Mouse (Mus musculus) lung, postnatal 14 days (tissue): ENCODE measurements around the gene Bnip3.

Experiments
- DNase-seq: peaks from one replicate; pipeline ENCODE4 v3.0.0; 2021

Bnip3 gene

DNA sequence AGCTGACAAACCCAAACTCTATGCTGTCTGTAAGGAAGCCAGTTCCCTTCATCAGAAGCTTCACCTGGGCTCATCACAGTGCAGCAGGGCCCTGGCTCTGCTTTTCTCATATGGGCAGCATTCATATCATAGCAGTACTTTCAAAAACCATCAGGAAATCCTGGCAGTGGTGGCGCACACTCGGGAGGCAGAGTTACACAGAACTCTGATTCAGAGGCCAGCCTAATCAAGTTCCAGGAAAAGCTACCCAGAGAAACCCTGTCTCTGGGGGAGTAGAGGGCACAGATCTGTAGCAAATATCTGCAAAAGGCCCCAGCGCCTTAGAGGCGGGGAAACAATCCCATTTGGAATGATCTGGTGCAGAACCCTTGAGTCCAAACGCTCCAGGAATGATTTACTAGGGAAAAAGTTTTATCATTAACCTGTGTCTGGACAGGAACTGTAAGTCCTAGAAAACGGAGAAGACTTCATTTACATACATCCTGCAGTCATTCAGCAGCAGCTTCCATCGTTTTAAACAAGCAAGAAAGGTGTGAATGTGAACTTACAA is 5.4 kb downstream of the Bnip3 start:
- DNase-seq: no peak

DNA sequence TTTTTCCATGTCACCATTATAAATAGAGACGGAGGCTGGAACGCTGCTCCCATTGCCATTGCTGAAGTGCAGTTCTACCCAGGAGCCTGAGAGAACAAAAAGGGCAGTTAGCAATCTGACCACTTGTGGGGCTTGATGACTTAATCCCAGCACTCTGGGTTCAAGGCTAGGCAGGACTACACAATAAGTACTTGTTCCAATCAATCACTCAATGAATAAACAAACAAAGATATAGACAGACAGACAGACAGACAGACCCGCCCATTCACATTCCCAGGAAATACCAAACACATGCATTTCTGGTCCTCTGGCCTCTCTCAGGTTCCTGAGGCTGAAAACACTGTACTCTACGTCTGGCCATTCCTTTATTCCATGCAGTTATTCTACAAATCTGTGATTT is 10.6 kb downstream of the Bnip3 start:
- DNase-seq: no peak

DNA sequence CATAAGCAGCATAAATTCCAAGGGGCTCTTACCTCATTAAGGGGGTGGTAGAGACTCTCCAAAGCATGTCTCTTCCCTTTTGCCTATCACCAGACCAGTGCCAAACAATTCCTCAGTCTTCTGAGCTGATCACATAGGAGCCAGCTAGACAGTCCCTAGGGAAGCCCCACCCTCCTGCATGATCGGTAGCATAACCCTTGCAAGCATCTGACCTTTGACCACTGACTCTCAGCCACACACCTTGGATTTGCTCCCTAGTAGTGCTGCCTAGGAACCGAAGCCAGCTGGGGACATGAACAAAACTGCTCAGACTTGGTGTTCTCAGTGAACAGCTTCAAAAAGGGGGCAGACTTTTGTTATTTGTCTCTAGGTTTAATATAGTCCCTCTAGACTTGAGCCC is 11.2 kb downstream of the Bnip3 start:
- no peak for DNase-seq

DNA sequence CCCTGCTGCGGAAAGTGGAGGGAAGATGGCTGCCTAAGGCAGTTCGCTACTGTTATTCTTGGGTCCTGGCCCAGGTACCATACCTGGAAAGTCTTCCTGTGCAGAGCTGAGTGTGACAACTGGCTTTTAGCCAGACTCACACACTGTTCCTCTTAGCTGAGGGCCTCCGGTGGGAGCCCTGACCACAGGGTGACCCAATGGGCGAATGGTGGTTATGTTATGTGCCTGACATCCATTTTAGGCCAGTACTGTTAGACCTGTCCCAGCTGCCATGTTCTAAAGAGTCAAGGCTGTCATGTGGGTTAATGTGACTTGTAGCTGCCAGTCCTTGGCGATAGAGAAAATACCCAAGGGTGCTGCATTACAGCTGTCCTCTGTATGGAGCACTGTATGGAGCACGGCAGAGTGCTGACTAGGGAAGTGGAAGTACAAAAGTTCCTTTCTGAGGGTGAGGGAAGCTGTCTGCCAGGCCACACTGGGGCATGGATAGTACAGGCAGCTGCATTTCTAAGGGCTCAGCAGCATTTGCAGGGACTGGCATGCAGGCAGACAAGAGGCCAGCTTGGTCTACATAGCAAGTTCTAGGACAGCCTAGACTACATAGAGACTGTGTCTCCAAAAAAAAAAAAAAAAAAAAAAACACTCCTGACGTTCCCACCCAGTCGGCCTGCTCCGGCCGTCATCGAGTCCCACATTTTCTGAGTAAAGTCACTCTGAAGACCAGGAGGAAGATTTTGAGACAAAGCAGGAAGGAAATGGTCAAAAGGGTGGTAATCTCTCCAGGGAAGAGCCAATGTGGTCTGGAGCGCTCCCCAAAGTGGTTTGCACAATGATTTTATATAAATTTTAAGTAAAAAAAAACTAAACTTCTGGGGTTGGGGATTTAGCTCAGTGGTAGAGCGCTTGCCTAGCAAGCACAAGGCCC is 23.7 kb downstream of the Bnip3 start:
- no peak for DNase-seq

DNA sequence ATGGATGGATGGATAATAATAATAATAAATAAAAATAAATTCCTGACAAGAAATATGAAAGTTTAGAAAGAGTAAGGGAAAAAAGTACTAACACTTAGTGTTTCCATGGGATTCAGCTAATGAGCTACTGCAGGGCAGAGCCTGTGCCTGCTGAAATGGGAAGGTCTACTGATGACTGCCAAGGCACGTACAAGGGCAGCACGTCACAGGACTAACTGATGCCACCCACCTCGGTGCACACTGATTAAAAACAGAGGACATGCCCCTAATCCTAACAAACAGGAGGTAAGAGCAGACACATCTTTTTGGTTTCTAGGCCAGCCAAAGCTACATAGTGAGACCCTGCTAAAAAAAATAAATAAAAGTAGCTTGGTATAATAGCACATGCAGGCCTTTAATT is 25.6 kb downstream of the Bnip3 start:
- no peak for DNase-seq

DNA sequence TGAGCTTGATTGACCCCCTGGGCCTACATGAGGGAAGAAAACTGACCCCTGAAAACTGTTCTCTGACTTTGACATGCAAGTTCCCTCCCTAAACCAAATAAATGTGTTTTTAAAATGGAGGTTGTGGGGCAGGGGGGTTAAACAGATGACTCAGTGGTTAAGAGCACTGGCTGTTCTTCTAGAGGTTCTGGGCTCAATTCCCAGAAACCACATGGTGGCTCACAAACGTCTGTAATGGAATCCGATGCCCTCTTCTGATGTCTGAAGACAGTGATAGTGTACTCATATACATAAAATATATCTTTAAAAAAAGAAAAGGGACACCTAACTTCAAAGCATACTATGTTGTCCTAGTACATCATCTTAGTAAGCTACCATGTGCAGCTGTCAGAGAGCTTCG is 34.3 kb downstream of the Bnip3 start:
- no peak for DNase-seq

DNA sequence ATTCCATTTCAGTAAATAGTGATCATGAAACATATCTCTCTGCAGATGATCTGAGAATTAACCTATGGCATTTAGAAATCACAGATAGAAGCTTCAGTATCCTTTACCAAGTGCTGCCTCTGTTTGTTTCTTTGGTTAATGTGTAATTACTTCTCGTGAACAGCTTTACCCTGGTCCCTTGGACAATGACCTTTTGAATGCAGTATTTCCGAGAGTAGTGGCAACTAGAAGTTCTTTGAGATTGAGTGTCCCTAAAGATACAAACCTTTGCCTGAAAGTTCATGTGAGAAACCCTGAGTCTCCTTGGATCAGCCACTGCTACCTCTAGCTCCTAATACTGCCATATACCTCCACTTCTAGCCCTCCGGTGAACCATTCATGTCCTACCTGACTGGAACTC is 36.4 kb downstream of the Bnip3 start:
- DNase-seq: no peak

DNA sequence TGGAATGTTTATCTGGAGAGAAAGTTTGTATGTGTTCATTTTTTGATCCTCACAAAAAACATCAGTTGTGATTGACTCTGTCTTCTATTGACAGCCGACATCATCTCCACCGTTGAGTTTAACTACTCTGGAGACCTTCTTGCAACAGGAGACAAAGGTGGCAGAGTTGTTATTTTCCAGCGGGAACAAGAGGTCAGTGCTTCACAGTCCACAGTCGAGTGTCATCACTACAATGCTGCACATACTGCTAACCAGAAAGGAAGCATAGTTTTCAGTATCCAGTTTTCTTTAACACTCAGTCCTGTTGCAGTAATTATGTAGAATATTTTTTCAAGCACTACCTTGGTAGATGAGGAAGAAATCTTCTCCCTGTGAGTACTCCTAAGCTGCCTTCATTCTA is 41.0 kb downstream of the Bnip3 start:
- DNase-seq: no peak

DNA sequence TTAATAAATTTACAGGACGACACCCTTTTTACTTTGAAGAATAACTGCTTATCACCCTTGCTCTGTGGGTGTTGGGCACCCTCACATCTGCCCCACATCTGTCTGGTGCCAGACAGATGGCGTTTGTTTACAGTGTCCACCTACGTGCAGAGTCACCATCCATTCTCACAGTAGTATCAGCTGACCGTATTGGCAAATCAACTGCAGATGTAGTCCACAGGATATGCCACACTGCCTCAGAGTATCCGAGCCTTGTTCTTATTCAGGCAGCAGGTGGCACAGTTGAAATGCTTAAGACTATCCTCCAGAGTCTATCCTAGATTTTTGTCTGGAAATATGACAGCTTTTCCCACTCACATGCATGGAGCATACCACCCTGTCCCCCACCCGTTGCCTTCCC is 42.0 kb downstream of the Bnip3 start:
- DNase-seq: no peak

DNA sequence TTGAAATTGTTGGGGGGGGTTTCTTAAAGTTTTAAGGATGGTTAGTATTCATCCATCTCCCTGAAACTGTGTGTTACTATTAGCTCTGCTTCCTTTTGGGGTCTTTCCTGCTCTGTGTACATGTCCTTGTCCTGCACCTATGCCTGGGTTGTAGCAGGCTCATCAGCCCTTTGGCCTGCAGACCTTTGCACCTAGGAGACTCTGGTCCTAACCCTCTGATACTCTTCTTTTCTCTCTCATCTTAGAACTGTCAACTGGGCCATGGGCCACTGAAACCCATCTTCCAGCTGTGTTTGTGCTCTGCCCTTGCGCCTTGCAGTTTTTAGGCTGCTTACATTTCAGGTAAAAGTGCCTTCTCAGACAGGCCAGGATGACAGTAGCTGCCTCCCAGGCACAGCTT is 44.5 kb downstream of the Bnip3 start:
- DNase-seq: no peak

DNA sequence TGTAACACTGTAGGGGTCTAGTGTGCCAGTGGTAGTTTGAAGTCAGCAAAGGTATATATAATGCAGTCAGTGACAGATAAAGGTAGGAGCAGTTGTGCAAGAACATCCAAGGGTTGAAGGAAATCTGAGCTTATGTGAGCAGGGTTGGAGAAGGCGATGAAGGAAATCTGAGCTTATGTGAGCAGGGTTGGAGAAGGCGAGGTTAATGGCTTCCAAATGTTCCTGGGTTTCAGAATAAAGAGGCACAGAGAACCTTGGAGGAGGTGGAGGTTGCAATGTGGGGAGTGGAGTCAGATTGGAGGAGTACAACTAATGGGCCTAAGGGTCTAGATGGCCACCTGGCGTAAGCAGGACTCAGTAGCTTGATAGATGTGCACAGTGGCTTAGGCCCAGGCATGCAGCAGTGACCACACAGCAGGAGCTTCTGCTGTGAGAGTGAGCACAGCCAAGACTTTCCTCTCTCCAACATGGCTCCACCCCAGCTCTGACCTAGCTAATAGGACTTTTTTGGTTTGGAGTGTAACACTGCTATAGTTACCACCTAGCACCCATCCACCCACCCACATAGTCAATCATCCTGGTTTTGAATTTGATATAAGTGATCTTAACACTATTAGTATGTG is 45.3 kb downstream of the Bnip3 start:
- DNase-seq: no peak

DNA sequence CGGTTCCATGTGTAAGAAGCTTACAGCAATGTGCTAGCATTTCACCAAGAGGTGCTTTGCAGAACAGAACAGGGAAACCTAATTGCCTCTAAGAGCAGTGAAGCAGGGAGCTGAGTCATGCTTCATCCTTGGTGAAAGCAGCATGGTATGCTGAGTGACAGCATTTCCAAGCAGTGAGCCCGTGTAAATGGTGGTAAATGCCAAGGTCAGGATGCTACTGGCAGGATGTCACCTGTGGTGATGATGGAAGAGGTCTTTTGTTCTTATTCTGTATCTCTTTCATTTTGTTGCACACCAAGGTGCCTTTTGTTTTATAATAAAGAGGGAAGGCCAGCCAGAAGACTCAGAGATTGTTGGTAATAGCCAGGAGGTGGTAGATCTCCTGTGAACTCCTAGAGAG is 52.6 kb downstream of the Bnip3 start:
- no peak for DNase-seq

DNA sequence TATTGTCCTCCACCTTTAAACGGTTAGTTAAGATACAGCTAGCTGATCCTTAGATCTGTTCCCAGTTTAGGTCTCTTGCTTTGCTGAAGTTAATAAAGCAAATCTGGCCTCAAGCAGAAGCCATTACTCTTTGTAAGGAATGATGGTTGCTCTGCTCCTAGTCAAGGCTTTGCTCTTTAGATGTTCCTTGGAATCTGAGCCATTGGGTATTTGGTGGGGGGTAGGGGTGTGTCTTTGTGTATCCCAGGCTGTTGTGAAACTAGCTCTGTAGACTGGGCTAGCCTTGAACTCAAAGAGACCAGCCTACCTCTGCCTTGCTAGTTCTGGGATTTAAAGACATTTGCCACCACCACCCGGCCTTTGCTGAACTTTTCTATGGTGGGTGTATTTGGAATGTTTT is 55.1 kb downstream of the Bnip3 start:
- no peak for DNase-seq

DNA sequence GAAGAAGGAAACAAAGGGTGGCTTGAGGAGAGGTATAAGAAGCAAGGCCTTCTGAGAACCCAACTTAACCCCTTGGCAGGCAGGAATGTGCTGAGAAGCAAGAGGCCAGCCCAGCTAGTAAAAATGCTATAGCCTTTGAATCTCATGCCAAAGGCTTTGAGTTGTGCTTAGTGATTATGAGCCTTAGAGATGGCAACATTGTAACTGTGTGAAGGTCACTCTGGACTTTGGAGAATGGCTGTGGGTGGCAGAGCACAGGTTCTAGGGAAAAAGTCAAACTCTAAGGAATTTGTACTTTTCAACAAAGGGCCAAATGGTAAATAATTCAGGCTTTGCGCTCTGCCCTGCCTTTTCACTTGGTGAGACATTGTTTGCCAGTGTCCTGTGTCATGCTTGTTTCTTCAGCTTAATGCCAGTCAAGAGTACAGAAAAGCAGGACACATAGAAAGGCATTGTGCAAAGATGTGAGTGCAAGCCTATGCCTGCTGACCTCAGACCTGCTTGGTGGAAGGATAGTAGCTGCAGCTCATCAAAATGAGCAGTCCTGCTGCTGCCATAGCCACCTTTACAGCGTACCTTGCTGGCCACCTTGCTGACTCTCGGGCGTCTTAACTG is 55.8 kb downstream of the Bnip3 start:
- no peak for DNase-seq

DNA sequence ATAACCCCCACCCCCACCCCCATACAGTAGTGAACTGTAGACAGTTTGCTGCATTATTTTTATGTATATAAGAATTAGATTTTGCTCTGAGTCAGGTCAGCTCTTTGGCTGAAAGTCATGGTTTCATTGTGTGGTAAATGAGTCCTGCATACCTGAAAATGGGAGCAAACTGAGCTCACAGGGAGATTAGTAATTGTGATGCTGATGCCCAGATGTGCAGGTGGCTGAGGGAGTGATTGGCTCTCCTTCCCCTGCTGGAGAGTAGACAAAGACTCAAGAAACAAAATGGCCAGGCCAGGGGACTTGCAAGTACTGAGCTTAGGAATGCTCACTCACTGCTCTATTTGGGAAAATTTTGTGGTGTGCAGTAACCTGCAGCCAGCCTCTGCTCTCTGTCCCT is 59.2 kb downstream of the Bnip3 start:
- no peak for DNase-seq

DNA sequence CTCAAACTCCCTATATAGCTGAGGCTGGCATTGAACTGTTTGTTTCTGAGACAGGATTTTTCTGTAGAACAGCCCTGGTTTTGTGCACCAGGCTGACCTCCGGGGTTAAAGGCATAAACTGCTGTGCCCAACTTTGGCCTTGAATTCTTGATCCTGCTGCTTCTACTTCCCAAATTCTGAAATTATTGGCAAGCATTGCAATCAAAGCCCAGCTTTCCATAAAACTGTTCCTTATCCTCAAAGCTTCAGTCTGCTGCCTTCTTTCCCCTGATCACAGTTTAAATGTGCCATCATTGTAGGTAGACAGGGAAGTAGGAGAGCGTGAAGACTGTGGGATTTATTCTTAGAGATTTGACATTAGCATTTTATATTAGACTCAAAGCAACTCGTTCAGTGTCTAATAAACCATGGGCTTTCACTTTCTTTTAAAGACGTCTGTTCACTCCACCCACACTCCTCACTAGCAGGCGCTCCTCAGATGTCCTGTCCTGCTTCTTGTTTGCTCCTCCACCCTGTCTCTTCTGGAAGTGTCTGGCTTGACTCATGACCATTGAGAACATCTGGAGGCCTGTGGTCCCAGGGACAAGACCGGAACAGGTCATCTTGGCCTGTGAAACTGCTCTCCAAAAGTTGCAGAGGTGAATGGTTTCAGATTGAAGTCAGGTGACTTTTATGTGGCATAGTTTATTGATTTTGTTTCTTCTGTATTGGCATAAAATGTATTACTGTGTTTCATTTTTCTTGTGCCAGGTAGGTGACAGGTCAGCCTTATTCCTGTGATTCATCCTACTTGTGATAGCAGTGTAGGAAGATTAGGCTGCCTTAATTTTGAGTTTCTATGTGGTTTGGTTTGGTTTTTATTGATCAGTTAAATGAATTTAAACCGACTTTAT is 61.0 kb downstream of the Bnip3 start:
- no peak for DNase-seq

DNA sequence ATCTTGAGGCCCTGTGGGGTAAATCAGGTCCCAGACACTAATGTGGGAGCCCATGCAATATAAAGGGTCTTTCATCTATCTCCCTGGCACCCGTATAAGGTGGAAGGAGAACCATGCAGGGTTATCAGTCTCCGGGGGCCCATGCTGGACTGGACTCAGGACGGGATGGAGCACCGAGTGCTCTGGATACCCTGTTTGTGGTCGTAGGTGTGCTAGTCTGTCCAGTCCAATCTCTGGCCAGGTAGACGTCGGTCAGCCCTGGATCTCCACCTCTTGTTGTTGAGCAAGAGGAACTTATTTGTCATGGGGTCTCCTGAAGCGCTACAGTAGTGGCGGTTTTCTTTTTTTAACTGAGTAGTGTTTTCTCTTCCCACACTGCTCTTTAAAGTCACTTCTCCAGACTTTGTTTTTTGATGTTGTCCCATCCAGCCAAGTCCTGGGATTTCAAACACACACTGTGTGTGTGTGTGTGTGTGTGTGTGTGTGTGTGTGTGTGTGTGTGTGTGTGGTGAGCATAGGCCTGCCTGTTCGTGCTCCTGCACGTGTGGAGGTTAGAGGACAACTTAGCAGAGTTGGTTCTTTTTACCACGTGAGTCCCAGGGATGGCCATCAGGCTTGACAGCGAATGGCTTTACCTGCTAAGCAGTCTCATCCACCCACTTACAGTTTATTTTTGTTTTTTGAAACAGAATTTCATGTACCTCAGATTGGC is 61.8 kb downstream of the Bnip3 start:
- DNase-seq: no peak

DNA sequence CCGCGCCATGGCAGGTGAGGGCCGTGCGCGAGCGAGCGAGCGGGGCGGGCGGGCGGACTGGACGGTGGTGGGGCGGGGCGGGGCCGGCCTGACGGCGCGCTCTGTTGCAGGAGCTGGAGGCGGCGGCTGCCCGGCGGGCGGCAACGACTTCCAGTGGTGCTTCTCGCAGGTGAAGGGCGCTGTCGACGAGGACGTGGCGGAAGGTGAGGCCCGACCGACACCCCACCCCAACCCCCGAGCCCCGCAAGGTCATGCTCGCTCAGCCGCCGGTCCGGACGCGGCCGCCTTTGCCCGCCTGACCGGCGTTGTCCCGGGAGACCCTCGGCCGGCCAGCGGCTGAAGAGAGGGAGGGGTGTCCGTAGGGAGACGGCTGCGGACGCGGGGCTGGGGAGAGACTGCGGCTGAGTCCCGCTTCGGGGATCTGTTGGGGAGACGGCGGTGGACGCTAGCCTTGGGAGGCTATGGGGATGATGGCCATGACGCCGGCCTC is 62.8 kb downstream of the Bnip3 start:
- no peak for DNase-seq

DNA sequence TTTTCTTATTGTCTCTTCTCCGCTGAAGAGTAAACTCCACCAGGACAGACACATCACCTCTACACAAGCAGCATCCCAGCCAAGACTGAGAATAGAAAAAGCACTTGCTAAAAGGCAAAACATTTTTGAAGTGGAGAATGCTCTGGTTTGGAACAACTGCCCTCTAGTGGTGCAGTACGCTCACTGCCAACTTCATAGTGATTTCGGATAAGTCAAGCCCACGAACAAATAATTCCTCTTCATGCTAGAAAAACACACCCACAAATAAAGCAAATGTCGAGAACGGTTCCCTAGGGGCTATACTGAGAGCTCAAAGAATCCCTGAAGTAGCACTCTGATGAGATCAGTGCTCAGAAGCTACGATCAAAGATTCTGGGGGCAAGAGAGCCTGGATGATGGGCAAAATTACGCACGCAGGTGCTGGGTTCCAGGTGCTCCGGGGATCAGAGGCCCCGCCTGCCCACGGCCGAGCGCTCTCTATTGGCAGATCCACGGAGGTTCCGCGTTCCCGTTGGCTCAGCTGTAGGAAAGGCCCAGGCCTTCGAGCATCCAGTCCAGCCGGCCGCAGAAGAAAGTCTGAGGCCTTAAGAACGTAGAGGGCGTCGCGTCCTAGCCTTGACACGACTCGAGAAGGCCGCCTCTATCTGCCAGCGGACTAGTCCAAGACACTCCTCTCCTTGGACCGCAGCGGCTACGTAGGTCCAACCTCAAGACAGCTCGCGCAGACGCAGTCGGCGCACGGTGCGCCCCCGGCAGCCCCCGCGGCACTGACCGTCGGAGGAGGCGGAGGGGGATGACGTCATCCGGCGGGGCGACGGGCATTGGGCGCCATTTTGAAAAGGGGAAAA is 63.6 kb downstream of the Bnip3 start, which contains the start of the genes Ppp2r2d and Mapk1ip1:
Gene Ppp2r2d, plus strand, starts transcription at position 536 of the 848 bp plus-strand sequence.
Gene Mapk1ip1, minus strand, starts transcription at position 730 of the 848 bp plus-strand sequence.
- DNase-seq: peak; percentile 98

DNA sequence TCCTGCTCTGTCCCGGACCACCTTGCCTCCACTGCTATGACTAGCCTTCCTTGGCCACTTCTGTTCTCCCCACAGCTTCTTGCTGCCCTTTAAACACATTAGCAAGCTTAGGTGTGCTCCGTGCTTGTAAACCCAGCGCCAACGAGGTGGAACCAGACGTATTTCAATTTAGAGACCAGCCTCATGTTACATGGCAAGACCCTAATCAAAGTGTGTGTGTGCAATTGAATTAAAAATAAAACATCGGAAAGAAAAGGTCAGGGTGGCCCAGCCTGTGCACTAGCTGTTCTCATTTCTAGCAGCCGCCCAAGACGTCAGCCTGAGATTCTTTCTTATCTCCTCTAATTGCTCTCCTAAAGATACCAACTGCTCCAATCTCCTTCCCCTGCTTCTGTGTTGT is 64.2 kb downstream of the Bnip3 start:
- DNase-seq: no peak

DNA sequence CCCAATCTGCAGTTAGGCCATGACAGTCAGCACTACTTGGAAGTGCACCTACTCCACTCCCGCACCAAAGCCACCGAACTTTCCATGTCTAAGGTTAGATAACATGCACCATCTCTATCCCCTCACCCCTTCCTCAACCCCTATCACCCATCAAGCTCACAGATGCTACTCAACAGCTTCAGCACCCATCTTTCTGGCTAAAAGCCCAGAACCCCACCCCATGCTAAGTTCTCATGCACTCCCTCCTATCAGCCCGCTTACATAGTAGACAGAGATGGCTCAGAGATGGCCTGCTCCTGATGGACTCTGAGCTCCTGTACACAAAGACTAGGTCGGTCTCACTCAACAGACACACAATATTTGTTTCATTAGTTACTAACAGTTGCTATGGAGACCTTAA is 65.9 kb downstream of the Bnip3 start:
- DNase-seq: no peak
